Mouse (Mus musculus): ENCODE results near the gene Rnf26. TPM values are rescaled to one million over a fixed set of nuclear protein-coding genes. Genes with fewer than 3 reads are reported as not detected.
A peak's percentile ranks its signal among the peaks of the same experiment; 100 is the strongest.

Gene Rnf26
- total and polyA plus RNA-seq, 2 experiments from 2014 or later, result 24.3 to 38.0 TPM

GRCm38 (mm10) chr9:44125546-44126428, 12.5 kb upstream of the Rnf26 start:
- 0 out of 2 replicates have a peak overlapping the region, but pooled peaks have one; percentile 11 for H3K27ac ChIP-seq
- H3K27me3 ChIP-seq (ENCODE audit: insufficient read depth, low read length), result no peaks in the 10 kb centered on the region
- DNase-seq (ENCODE audit: low spot score), result peak; percentile 94
- peak; percentile 71 for ATAC-seq
- peak; percentile 89 for TF ChIP-seq CTCF (IDR thresholded peaks at IDR 0.05; ENCODE audit: low read depth)
- H3K9me3 ChIP-seq (ENCODE audit: low read length), result no peaks in the 10 kb centered on the region
- WGBS, result 22% methylated on average over 18 of the region's 18 CpGs
- no peak overlapping the region for H3K4me3 ChIP-seq (ENCODE audit: low read length)
- peak overlapping the region; percentile 27; the same call in 1 of the 2 replicates for H3K4me2 ChIP-seq (ENCODE audit: low read depth, low read length)
- H3K9ac ChIP-seq (replicated peaks; ENCODE audit: low read length), result no peak overlapping the region
- H3K36me3 ChIP-seq (ENCODE audit: insufficient read depth, low read length), result no peaks in the 10 kb centered on the region
- peaks cover 4% of the 10 kb centered on the region for H3K4me1 ChIP-seq (ENCODE audit: insufficient read depth, low read length)

GRCm38 (mm10) chr9:44125026-44125425, 11.7 kb upstream of the Rnf26 start:
- Histone ChIP-seq H3K4me1 (ENCODE audit: insufficient read depth, low read length) (peaks cover 4% of the 10 kb centered on the region), H3K4me3 (ENCODE audit: low read length) (no peak overlapping the region), H3K36me3 (ENCODE audit: insufficient read depth, low read length) (no peaks in the 10 kb centered on the region), H3K27me3 (ENCODE audit: insufficient read depth, low read length) (no peaks in the 10 kb centered on the region), H3K9me3 (ENCODE audit: low read length) (no peaks in the 10 kb centered on the region), H3K27ac (no peak overlapping the region), H3K4me2 (ENCODE audit: low read depth, low read length) (no peak overlapping the region), H3K9ac (replicated peaks; ENCODE audit: low read length) (no peak overlapping the region)
- ATAC-seq, result no peak
- 30% methylated on average over 5 of the region's 5 CpGs for WGBS
- TF ChIP-seq CTCF (IDR thresholded peaks at IDR 0.05; ENCODE audit: low read depth), result no peak
- DNase-seq (ENCODE audit: low spot score), result no peak

GRCm38 (mm10) chr9:44124317-44124716, 11.0 kb upstream of the Rnf26 start:
- ATAC-seq (no peak), DNase-seq (ENCODE audit: low spot score) (no peak)
- no peaks in the 10 kb centered on the region for H3K27me3 ChIP-seq (ENCODE audit: insufficient read depth, low read length)
- no peak overlapping the region for H3K4me3 ChIP-seq (ENCODE audit: low read length)
- no peaks in the 10 kb centered on the region for H3K9me3 ChIP-seq (ENCODE audit: low read length)
- no peaks in the 10 kb centered on the region for H3K36me3 ChIP-seq (ENCODE audit: insufficient read depth, low read length)
- no peak overlapping the region for H3K9ac ChIP-seq (replicated peaks; ENCODE audit: low read length)
- no peak overlapping the region for H3K4me2 ChIP-seq (ENCODE audit: low read depth, low read length)
- no peak overlapping the region for H3K27ac ChIP-seq
- H3K4me1 ChIP-seq (ENCODE audit: insufficient read depth, low read length), result peaks cover 4% of the 10 kb centered on the region
- peak; percentile 65 for TF ChIP-seq CTCF (IDR thresholded peaks at IDR 0.05; ENCODE audit: low read depth)
- 68% methylated on average over 6 of the region's 6 CpGs for WGBS

- Histone ChIP-seq H3K27me3 (ENCODE audit: insufficient read depth, low read length) (no peaks in the 10 kb centered on the region), H3K36me3 (ENCODE audit: insufficient read depth, low read length) (no peaks in the 10 kb centered on the region), H3K4me3 (ENCODE audit: low read length) (no peak overlapping the region), H3K4me2 (ENCODE audit: low read depth, low read length) (no peak overlapping the region), H3K4me1 (ENCODE audit: insufficient read depth, low read length) (no peaks in the 10 kb centered on the region), H3K9ac (replicated peaks; ENCODE audit: low read length) (no peak overlapping the region), H3K9me3 (ENCODE audit: low read length) (no peaks in the 10 kb centered on the region), H3K27ac (no peak overlapping the region)
- WGBS, result 78% methylated on average over 8 of the region's 8 CpGs
- ATAC-seq, result no peak
- TF ChIP-seq CTCF (IDR thresholded peaks at IDR 0.05; ENCODE audit: low read depth), result no peak
- DNase-seq (ENCODE audit: low spot score), result no peak
These were observed 6.7 kb upstream of the Rnf26 start for GRCm38 (mm10) chr9:44119948-44120465.

- H3K4me1 ChIP-seq (ENCODE audit: insufficient read depth, low read length), result no peaks in the 10 kb centered on the region
- no peak overlapping the region for H3K4me2 ChIP-seq (ENCODE audit: low read depth, low read length)
- no peaks in the 10 kb centered on the region for H3K36me3 ChIP-seq (ENCODE audit: insufficient read depth, low read length)
- no peak for ATAC-seq
- no peak overlapping the region for H3K4me3 ChIP-seq (ENCODE audit: low read length)
- no peak overlapping the region for H3K27ac ChIP-seq
- peak; percentile 36 for DNase-seq (ENCODE audit: low spot score)
- H3K27me3 ChIP-seq (ENCODE audit: insufficient read depth, low read length), result no peaks in the 10 kb centered on the region
- peak; percentile 59 for TF ChIP-seq CTCF (IDR thresholded peaks at IDR 0.05; ENCODE audit: low read depth)
- WGBS, result 52% methylated on average over 5 of the region's 5 CpGs
- no peak overlapping the region for H3K9ac ChIP-seq (replicated peaks; ENCODE audit: low read length)
- no peaks in the 10 kb centered on the region for H3K9me3 ChIP-seq (ENCODE audit: low read length)
These were observed 5.7 kb upstream of the Rnf26 start for GRCm38 (mm10) chr9:44119011-44119410.

- ATAC-seq, result no peak
- DNase-seq (ENCODE audit: low spot score), result no peak
- Histone ChIP-seq H3K27ac (no peak overlapping the region), H3K9ac (replicated peaks; ENCODE audit: low read length) (no peak overlapping the region), H3K4me3 (ENCODE audit: low read length) (no peak overlapping the region), H3K9me3 (ENCODE audit: low read length) (no peaks in the 10 kb centered on the region), H3K36me3 (ENCODE audit: insufficient read depth, low read length) (no peaks in the 10 kb centered on the region), H3K4me1 (ENCODE audit: insufficient read depth, low read length) (no peaks in the 10 kb centered on the region), H3K27me3 (ENCODE audit: insufficient read depth, low read length) (no peaks in the 10 kb centered on the region), H3K4me2 (ENCODE audit: low read depth, low read length) (no peak overlapping the region)
- peak; percentile 29; the same call in 1 of the 2 replicates for TF ChIP-seq CTCF (IDR thresholded peaks at IDR 0.05; ENCODE audit: low read depth)
- WGBS, result 87% methylated on average over 4 of the region's 4 CpGs
These were observed 2.9 kb upstream of the Rnf26 start for GRCm38 (mm10) chr9:44116182-44116581.

- WGBS, result 91% methylated on average over 9 of the region's 9 CpGs
- H3K9ac ChIP-seq (replicated peaks; ENCODE audit: low read length), result no peak overlapping the region
- no peak overlapping the region for H3K4me3 ChIP-seq (ENCODE audit: low read length)
- H3K27me3 ChIP-seq (ENCODE audit: insufficient read depth, low read length), result no peaks in the 10 kb centered on the region
- H3K4me2 ChIP-seq (ENCODE audit: low read depth, low read length), result no peak overlapping the region
- ATAC-seq (no peak), DNase-seq (ENCODE audit: low spot score) (no peak)
- no peak overlapping the region for H3K27ac ChIP-seq
- H3K36me3 ChIP-seq (ENCODE audit: insufficient read depth, low read length), result no peaks in the 10 kb centered on the region
- TF ChIP-seq CTCF (IDR thresholded peaks at IDR 0.05; ENCODE audit: low read depth), result no peak
- H3K9me3 ChIP-seq (ENCODE audit: low read length), result no peaks in the 10 kb centered on the region
- H3K4me1 ChIP-seq (ENCODE audit: insufficient read depth, low read length), result no peaks in the 10 kb centered on the region
These were observed 2.3 kb upstream of the Rnf26 start for GRCm38 (mm10) chr9:44115599-44115998.
